Mouse (Mus musculus) cerebral cortex, adult 2 months (tissue): ENCODE measurements around the gene Olfr1255.

Experiments used
- WGBS: fragments of 180-500 bp; shearing (Covaris S2); methylation state at CpG from one replicate; pipeline ENCODE4 v1.1.7; 2018; 5-methylcytosine and 5-hydroxymethylcytosine counted together

Olfr1255 gene

GRCm38 (mm10) chr2:89811751-89812150 lies at the start of gene Olfr1255:
Gene Olfr1255 (plus strand): TSS chr2:89812051.
- WGBS, result 87% methylated on average over 3 of the region's 3 CpGs

GRCm38 (mm10) chr2:89793519-89793918 lies 18.3 kb upstream of the Olfr1255 start, which contains the start of gene Olfr1254:
Gene Olfr1254 (minus strand): TSS chr2:89793619.

GRCm38 (mm10) chr2:89799583-89799982 lies 12.3 kb upstream of the Olfr1255 start:
- WGBS, result 81% methylated on average over 3 of the region's 3 CpGs

- WGBS, result 79% methylated on average over 2 of the region's 2 CpGs
These were observed 1.1 kb upstream of the Olfr1255 start for GRCm38 (mm10) chr2:89810751-89811150.

- WGBS, result 94% methylated on average over 1 of the region's 1 CpGs
These were observed 8.4 kb downstream of the Olfr1255 start for GRCm38 (mm10) chr2:89820216-89820615.

- WGBS, result 67% methylated on average over 2 of the region's 2 CpGs
These were observed 29.6 kb downstream of the Olfr1255 start, which contains the start of gene Olfr1256 for GRCm38 (mm10) chr2:89841455-89841854. Gene Olfr1256 (minus strand): TSS chr2:89841555.

GRCm38 (mm10) chr2:89848105-89848504 lies 36.3 kb downstream of the Olfr1255 start, which contains the start of gene Olfr48:
Gene Olfr48 (minus strand): TSS chr2:89848205.
- WGBS, result 85% methylated on average over 5 of the region's 5 CpGs

- 100% methylated on average over 1 of the region's 1 CpGs for WGBS
These were observed 37.4 kb downstream of the Olfr1255 start for GRCm38 (mm10) chr2:89849230-89849629.
